Mouse (Mus musculus) stomach, postnatal 0 days (tissue): ENCODE data around the gene Scamp4. TPM values are rescaled to one million over a fixed set of nuclear protein-coding genes. Genes with fewer than 3 reads are reported as not detected.

Experiments
- ATAC-seq: fragments of 200-750 bp; cut with Nextera tagmentation; 2 replicates; pipeline ENCODE4 v1.8.0; 2017; ENCODE audit not compliant: low FRiP score, low TSS enrichment
- DNase-seq: peaks from one replicate; pipeline ENCODE4 v3.0.0-alpha.2; 2016; ENCODE audit warnings: low spot score
- H3K27ac ChIP-seq: fragments of 300-500 bp; sonication (generic); replicated peaks from 2 replicates; pipeline ENCODE4 v1.5.1; 2014; ENCODE audit warnings: mild to moderate bottlenecking, control low read depth
- H3K27me3 ChIP-seq: fragments of 300-500 bp; sonication (generic); 2 replicates; pipeline ENCODE4 v1.6.1; 2014; ENCODE audit warnings: low read length; ENCODE audit not compliant: control insufficient read depth, insufficient read depth
- H3K36me3 ChIP-seq: fragments of 300-500 bp; sonication (generic); 2 replicates; pipeline ENCODE4 v1.6.1; 2014; ENCODE audit warnings: low read length, mixed read lengths; ENCODE audit not compliant: control insufficient read depth, insufficient read depth
- H3K4me1 ChIP-seq: fragments of 300-500 bp; sonication (generic); replicated peaks from 2 replicates; pipeline ENCODE4 v1.6.1; 2014; ENCODE audit warnings: antibody characterized with exemption; ENCODE audit not compliant: control insufficient read depth, insufficient read depth
- H3K4me2 ChIP-seq: fragments of 300-500 bp; sonication (generic); replicated peaks from 2 replicates; pipeline ENCODE4 v1.6.1; 2014; ENCODE audit warnings: low read depth, mild to moderate bottlenecking, control low read depth, moderate library complexity
- H3K4me3 ChIP-seq: fragments of 300-500 bp; sonication (generic); 2 replicates; pipeline ENCODE4 v1.5.1; 2014; ENCODE audit warnings: low read depth, low read length, control low read depth
- H3K9ac ChIP-seq: fragments of 300-500 bp; sonication (generic); 2 replicates; pipeline ENCODE4 v1.6.1; 2014; ENCODE audit warnings: mild to moderate bottlenecking, low read length, control low read depth, mixed read lengths
- H3K9me3 ChIP-seq: fragments of 300-500 bp; sonication (generic); 2 replicates; pipeline ENCODE4 v1.6.1; 2016; ENCODE audit warnings: low read length; ENCODE audit not compliant: control insufficient read depth
- CTCF ChIP-seq: IDR thresholded peaks from 2 replicates; pipeline ENCODE4 v1.5.1; 2016; ENCODE audit warnings: antibody characterized with exemption, low read depth, mild to moderate bottlenecking, moderate library complexity
- EP300 ChIP-seq: optimal IDR thresholded peaks from 2 replicates; pipeline ENCODE3; 2016; ENCODE audit warnings: antibody characterized with exemption
- WGBS: fragments of 180-500 bp; shearing (Covaris S2); extraction: QIAGEN DNeasy Blood & Tissue Kit; methylation state at CpG from one replicate; pipeline ENCODE4 v1.1.7; 2014; 5-methylcytosine and 5-hydroxymethylcytosine counted together
- polyA plus RNA-seq: library from polyadenylated mRNA; unstranded; fragments of >200 nt; fragmentation: Nextera tagmentation; extraction: Ambion mirVana; gene quantifications from 2 replicates; pipeline ENCODE4 v1.2.1, GENCODE M21; 2015

The Scamp4 gene
- polyA plus RNA-seq, 1 experiment from 2014 or later, result 67.8 TPM

- no peaks in the 10 kb centered on the region; the same call in 1 of the 2 replicates for H3K36me3 ChIP-seq
- DNase-seq (no peak), ATAC-seq (no peak)
- no peak overlapping the region for H3K4me3 ChIP-seq
- TF ChIP-seq EP300, result no peak
- no peak for TF ChIP-seq CTCF
- no peak overlapping the region for H3K27ac ChIP-seq
- H3K4me1 ChIP-seq, result peaks cover 5% of the 10 kb centered on the region; the same call in 1 of the 2 replicates
- no peaks in the 10 kb centered on the region for H3K27me3 ChIP-seq
- 42% methylated on average over 8 of the region's 8 CpGs for WGBS
- no peak overlapping the region for H3K4me2 ChIP-seq
- H3K9ac ChIP-seq, result no peak overlapping the region; the same call in 1 of the 2 replicates
- no peaks in the 10 kb centered on the region for H3K9me3 ChIP-seq
Measured at GRCm38 (mm10) chr10:80619465-80620244, 17.0 kb downstream of the Scamp4 start.

- Histone ChIP-seq H3K36me3 (no peaks in the 10 kb centered on the region; the same call in 1 of the 2 replicates), H3K9me3 (no peaks in the 10 kb centered on the region), H3K27ac (no peak overlapping the region), H3K27me3 (no peaks in the 10 kb centered on the region), H3K4me1 (peaks cover 5% of the 10 kb centered on the region; the same call in 1 of the 2 replicates), H3K4me3 (no peak overlapping the region), H3K4me2 (no peak overlapping the region), H3K9ac (no peak overlapping the region)
- 84% methylated on average over 9 of the region's 9 CpGs for WGBS
- TF ChIP-seq EP300, result no peak
- TF ChIP-seq CTCF, result no peak
- ATAC-seq, result no peak
- no peak for DNase-seq
Measured at GRCm38 (mm10) chr10:80620365-80620764, 17.7 kb downstream of the Scamp4 start.

- H3K27ac ChIP-seq, result peak overlapping the region; percentile 88
- peak overlapping the region; percentile 84 for H3K4me3 ChIP-seq
- WGBS, result 54% methylated on average over 16 of the region's 16 CpGs
- peaks cover 5% of the 10 kb centered on the region; the same call in 1 of the 2 replicates for H3K4me1 ChIP-seq
- peak overlapping the region; percentile 61 for H3K4me2 ChIP-seq
- H3K9me3 ChIP-seq, result no peaks in the 10 kb centered on the region
- TF ChIP-seq EP300 (no peak), CTCF (no peak)
- ATAC-seq (no peak), DNase-seq (no peak)
- no peaks in the 10 kb centered on the region; the same call in 1 of the 2 replicates for H3K36me3 ChIP-seq
- peak overlapping the region; percentile 59 for H3K9ac ChIP-seq
- H3K27me3 ChIP-seq, result no peaks in the 10 kb centered on the region
Measured at GRCm38 (mm10) chr10:80620796-80621689, 18.4 kb downstream of the Scamp4 start.

- Histone ChIP-seq H3K4me2 (peak overlapping the region; percentile 61), H3K27ac (peak overlapping the region; percentile 88), H3K9ac (peak overlapping the region; percentile 59), H3K4me1 (peaks cover 5% of the 10 kb centered on the region; the same call in 1 of the 2 replicates), H3K9me3 (no peaks in the 10 kb centered on the region), H3K27me3 (no peaks in the 10 kb centered on the region), H3K36me3 (no peaks in the 10 kb centered on the region; the same call in 1 of the 2 replicates), H3K4me3 (peak overlapping the region; percentile 84)
- under 1% methylated on average over 9 of the region's 9 CpGs for WGBS
- TF ChIP-seq CTCF, result no peak
- no peak for ATAC-seq
- DNase-seq, result no peak
Measured at GRCm38 (mm10) chr10:80621690-80621939, 18.9 kb downstream of the Scamp4 start.

GRCm38 (mm10) chr10:80621940-80622660 lies 19.4 kb downstream of the Scamp4 start:
- H3K36me3 ChIP-seq, result no peaks in the 10 kb centered on the region; the same call in 1 of the 2 replicates
- whole genome bisulfite sequencing, result under 1% methylated on average over 62 of the region's 64 CpGs
- peak overlapping the region; percentile 61 for H3K4me2 ChIP-seq
- peak overlapping the region; percentile 84 for H3K4me3 ChIP-seq
- peaks cover 5% of the 10 kb centered on the region; the same call in 1 of the 2 replicates for H3K4me1 ChIP-seq
- H3K27ac ChIP-seq, result peak overlapping the region; percentile 93
- H3K9ac ChIP-seq, result peak overlapping the region; percentile 59
- DNase-seq, result peak; percentile 99
- no peaks in the 10 kb centered on the region for H3K27me3 ChIP-seq
- TF ChIP-seq CTCF (no peak; the same call in 1 of the 2 replicates), EP300 (no peak)
- no peaks in the 10 kb centered on the region for H3K9me3 ChIP-seq
- ATAC-seq, result peak; percentile 96
